Mouse (Mus musculus) stomach, postnatal 0 days (tissue): Measurements from ENCODE around the gene Plekhh2. TPM values are rescaled to one million over a fixed set of nuclear protein-coding genes. Genes with fewer than 3 reads are reported as not detected.

Experiments
- ATAC-seq: fragments of 200-750 bp; cut with Nextera tagmentation; 2 replicates; pipeline ENCODE4 v1.8.0; 2017; ENCODE audit not compliant: low FRiP score, low TSS enrichment
- DNase-seq: peaks from one replicate; pipeline ENCODE4 v3.0.0-alpha.2; 2016; ENCODE audit warnings: low spot score
- H3K27ac ChIP-seq: fragments of 300-500 bp; sonication (generic); replicated peaks from 2 replicates; pipeline ENCODE4 v1.5.1; 2014; ENCODE audit warnings: mild to moderate bottlenecking, control low read depth
- H3K27me3 ChIP-seq: fragments of 300-500 bp; sonication (generic); 2 replicates; pipeline ENCODE4 v1.6.1; 2014; ENCODE audit warnings: low read length; ENCODE audit not compliant: control insufficient read depth, insufficient read depth
- H3K36me3 ChIP-seq: fragments of 300-500 bp; sonication (generic); 2 replicates; pipeline ENCODE4 v1.6.1; 2014; ENCODE audit warnings: low read length, mixed read lengths; ENCODE audit not compliant: control insufficient read depth, insufficient read depth
- H3K4me1 ChIP-seq: fragments of 300-500 bp; sonication (generic); replicated peaks from 2 replicates; pipeline ENCODE4 v1.6.1; 2014; ENCODE audit warnings: antibody characterized with exemption; ENCODE audit not compliant: control insufficient read depth, insufficient read depth
- H3K4me2 ChIP-seq: fragments of 300-500 bp; sonication (generic); replicated peaks from 2 replicates; pipeline ENCODE4 v1.6.1; 2014; ENCODE audit warnings: low read depth, mild to moderate bottlenecking, control low read depth, moderate library complexity
- H3K4me3 ChIP-seq: fragments of 300-500 bp; sonication (generic); 2 replicates; pipeline ENCODE4 v1.5.1; 2014; ENCODE audit warnings: low read depth, low read length, control low read depth
- H3K9ac ChIP-seq: fragments of 300-500 bp; sonication (generic); 2 replicates; pipeline ENCODE4 v1.6.1; 2014; ENCODE audit warnings: mild to moderate bottlenecking, low read length, control low read depth, mixed read lengths
- H3K9me3 ChIP-seq: fragments of 300-500 bp; sonication (generic); 2 replicates; pipeline ENCODE4 v1.6.1; 2016; ENCODE audit warnings: low read length; ENCODE audit not compliant: control insufficient read depth
- CTCF ChIP-seq: IDR thresholded peaks from 2 replicates; pipeline ENCODE4 v1.5.1; 2016; ENCODE audit warnings: antibody characterized with exemption, low read depth, mild to moderate bottlenecking, moderate library complexity
- EP300 ChIP-seq: optimal IDR thresholded peaks from 2 replicates; pipeline ENCODE3; 2016; ENCODE audit warnings: antibody characterized with exemption
- WGBS: fragments of 180-500 bp; shearing (Covaris S2); extraction: QIAGEN DNeasy Blood & Tissue Kit; methylation state at CpG from one replicate; pipeline ENCODE4 v1.1.7; 2014; 5-methylcytosine and 5-hydroxymethylcytosine counted together
- polyA plus RNA-seq: library from polyadenylated mRNA; unstranded; fragments of >200 nt; fragmentation: Nextera tagmentation; extraction: Ambion mirVana; gene quantifications from 2 replicates; pipeline ENCODE4 v1.2.1, GENCODE M21; 2015

Gene Plekhh2
- polyA plus RNA-seq, 1 experiment from 2014 or later: 2.4 TPM

DNA sequence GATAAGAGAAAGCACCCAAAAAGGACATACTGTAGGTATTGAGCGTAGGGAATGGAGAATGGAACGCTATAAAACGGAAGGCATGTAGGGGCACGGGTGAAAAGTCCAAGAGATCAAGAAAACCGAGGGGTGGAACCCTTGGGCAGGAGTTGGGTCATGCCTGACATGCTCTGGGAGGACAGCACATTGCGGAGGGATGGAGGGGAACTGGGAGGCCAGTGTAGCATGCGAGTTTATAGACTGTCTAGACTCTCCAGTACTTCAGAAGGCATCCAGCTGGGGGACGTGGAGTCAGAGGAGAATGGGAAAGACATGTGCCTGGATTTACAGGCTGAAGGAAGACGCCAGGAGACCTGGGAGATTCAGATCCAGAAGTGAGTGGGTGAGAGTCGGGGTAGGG, 68.1 kb downstream of the Plekhh2 start:
- Histone ChIP-seq H3K9ac (no peak overlapping the region), H3K4me3 (no peak overlapping the region), H3K27ac (no peak overlapping the region), H3K4me1 (no peaks in the 10 kb centered on the region), H3K27me3 (no peaks in the 10 kb centered on the region), H3K9me3 (no peaks in the 10 kb centered on the region), H3K4me2 (no peak overlapping the region), H3K36me3 (no peaks in the 10 kb centered on the region)
- WGBS: 79% methylated on average over 10 of the region's 10 CpGs
- ATAC-seq (no peak), DNase-seq (no peak)
- no peak for TF ChIP-seq CTCF
- TF ChIP-seq EP300: no peak

DNA sequence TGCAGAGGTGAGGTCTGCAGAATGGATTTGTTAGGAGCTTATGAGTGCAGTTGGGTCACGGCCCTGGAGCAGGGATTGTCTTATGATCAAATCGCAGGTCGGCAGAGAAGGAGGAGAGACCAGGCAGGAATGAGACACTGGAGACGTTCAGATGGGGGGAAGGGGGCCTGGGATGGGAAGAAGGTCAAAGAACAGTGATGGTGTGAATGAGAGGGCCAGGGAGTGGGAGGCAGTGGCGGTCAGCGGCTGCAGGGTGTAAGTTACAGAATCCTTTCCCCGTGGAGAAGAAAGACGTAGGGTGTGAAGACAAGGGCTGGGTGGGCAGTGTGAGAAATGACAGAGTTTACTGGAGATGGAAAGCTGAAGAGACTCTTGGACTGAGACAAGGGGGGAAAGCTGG, 69.1 kb downstream of the Plekhh2 start:
- Histone ChIP-seq H3K4me3 (no peak overlapping the region), H3K9ac (no peak overlapping the region), H3K9me3 (no peaks in the 10 kb centered on the region), H3K27me3 (no peaks in the 10 kb centered on the region), H3K27ac (no peak overlapping the region), H3K4me1 (no peaks in the 10 kb centered on the region), H3K4me2 (no peak overlapping the region), H3K36me3 (no peaks in the 10 kb centered on the region)
- WGBS: 65% methylated on average over 8 of the region's 8 CpGs
- no peak for ATAC-seq
- DNase-seq: no peak
- no peak for TF ChIP-seq EP300
- TF ChIP-seq CTCF: no peak

DNA sequence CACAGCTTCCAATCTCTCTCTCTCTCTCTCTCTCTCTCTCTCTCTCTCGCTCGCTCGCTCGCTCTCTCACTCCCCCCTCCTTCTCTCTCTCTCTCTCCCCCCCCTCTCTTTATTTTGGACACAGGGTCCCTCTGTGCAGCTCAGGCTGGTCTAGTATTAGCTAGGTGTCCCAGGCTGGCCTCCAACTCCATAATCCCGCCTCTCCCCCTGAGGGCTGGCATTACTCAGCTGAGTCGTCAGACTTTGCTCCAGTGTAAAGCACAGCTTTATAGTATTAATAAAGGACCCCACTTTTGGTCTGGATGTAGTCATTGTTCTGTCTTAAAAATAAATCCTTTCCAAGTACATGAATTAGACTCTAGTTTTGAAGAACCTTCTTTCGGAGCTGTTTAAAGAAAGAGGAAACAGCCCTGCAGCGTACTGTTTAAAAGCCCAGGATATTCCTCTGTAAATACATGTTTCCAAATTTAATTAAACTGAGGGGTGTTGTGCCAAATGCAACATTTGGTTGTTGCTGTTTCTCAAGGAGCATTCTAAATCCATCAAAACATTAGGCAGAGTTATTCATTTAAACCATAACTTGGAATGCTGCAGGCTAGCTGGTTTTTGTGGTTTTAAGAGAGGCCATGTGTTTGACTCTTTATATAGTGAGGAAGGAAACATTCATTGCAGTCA, 70.2 kb downstream of the Plekhh2 start:
- Histone ChIP-seq H3K4me1 (no peaks in the 10 kb centered on the region), H3K36me3 (no peaks in the 10 kb centered on the region), H3K9ac (no peak overlapping the region), H3K9me3 (no peaks in the 10 kb centered on the region), H3K4me2 (no peak overlapping the region), H3K27me3 (no peaks in the 10 kb centered on the region), H3K4me3 (no peak overlapping the region), H3K27ac (0 out of 2 replicates have a peak overlapping the region, but pooled peaks have one; percentile 13)
- 38% methylated on average over 8 of the region's 8 CpGs for WGBS
- no peak for DNase-seq
- TF ChIP-seq EP300 (no peak), CTCF (no peak)
- ATAC-seq: no peak

DNA sequence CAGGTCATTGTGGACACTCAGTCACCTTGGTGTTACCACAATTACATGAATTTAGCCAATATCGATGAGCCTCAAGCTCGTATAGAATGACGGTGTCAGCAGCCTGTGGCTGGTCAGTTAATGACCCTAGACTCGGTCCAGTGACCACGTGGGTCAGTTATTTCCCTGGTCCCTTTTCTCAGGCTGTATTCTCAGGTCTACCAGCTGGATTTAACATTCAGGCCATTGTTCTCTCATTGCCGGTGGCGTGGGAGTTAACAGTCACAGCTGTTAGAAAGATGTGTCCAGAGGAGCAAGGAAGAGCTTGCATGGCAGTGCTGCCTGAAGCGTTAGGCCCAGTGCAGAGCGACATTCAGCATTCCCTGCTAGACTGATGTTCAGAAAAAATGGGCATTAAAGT, 72.4 kb downstream of the Plekhh2 start:
- Histone ChIP-seq H3K4me3 (no peak overlapping the region), H3K9me3 (no peaks in the 10 kb centered on the region), H3K27me3 (no peaks in the 10 kb centered on the region), H3K4me1 (no peaks in the 10 kb centered on the region), H3K36me3 (no peaks in the 10 kb centered on the region), H3K27ac (no peak overlapping the region), H3K9ac (no peak overlapping the region), H3K4me2 (no peak overlapping the region)
- ATAC-seq: no peak
- WGBS: 83% methylated on average over 9 of the region's 9 CpGs
- no peak for DNase-seq
- TF ChIP-seq EP300: no peak
- TF ChIP-seq CTCF: no peak

DNA sequence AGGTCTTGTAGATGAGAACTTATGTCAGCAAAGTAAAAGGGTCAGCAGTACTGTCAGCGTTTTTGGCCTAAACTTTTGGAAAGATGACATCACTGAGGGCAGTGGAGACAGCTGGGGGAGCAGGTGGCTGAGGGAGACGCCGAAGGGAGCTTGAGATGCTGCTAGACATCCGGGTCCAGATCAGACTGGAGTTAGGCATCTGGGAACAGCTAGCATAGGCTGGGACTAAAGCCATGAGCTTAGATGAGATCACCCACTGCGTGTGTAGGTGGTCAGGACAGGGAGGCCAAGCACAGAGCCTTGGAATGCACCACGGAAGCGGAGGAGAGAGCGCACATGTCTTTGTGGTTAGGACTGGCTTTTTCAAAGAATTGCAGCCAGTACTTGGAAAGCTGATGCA, 73.4 kb downstream of the Plekhh2 start:
- no peak overlapping the region for H3K9ac ChIP-seq
- H3K36me3 ChIP-seq: no peaks in the 10 kb centered on the region; the same call in 1 of the 2 replicates
- ATAC-seq: peak; percentile 72
- H3K9me3 ChIP-seq: no peaks in the 10 kb centered on the region
- peak; percentile 21 for DNase-seq
- no peaks in the 10 kb centered on the region for H3K27me3 ChIP-seq
- H3K4me2 ChIP-seq: no peak overlapping the region
- no peaks in the 10 kb centered on the region for H3K4me1 ChIP-seq
- TF ChIP-seq CTCF (no peak), EP300 (no peak)
- no peak overlapping the region for H3K27ac ChIP-seq
- WGBS: 44% methylated on average over 8 of the region's 8 CpGs
- no peak overlapping the region for H3K4me3 ChIP-seq

DNA sequence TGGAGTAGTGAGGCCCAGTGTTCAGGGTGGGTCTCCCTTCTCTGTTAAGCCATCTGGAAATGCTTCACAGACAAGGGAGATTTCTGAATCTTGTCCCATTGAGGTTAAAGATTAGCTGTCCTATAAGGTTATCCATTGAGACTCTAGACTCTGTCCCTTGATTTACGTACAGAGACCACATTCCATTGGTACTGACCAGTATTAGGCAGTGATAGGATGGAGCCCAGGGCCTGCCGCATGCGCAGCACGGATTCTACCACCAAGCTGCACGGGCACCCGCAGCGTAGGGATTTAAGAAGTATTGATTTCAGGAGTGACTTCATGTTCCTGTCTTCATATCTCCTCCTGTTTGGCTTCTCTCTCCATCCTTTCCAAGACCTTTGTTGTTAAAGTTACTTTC, 78.4 kb downstream of the Plekhh2 start:
- no peaks in the 10 kb centered on the region for H3K4me1 ChIP-seq
- H3K9ac ChIP-seq: no peak overlapping the region
- H3K4me3 ChIP-seq: no peak overlapping the region
- no peaks in the 10 kb centered on the region for H3K27me3 ChIP-seq
- no peak for ATAC-seq
- TF ChIP-seq CTCF: no peak
- no peak for TF ChIP-seq EP300
- no peak overlapping the region for H3K27ac ChIP-seq
- 99% methylated on average over 7 of the region's 7 CpGs for WGBS
- no peaks in the 10 kb centered on the region; the same call in 1 of the 2 replicates for H3K36me3 ChIP-seq
- H3K9me3 ChIP-seq: no peaks in the 10 kb centered on the region
- DNase-seq: no peak
- H3K4me2 ChIP-seq: no peak overlapping the region
